Comparison of ENCODE assay signal across 21 mouse cellular contexts in the genomic region with DNA sequence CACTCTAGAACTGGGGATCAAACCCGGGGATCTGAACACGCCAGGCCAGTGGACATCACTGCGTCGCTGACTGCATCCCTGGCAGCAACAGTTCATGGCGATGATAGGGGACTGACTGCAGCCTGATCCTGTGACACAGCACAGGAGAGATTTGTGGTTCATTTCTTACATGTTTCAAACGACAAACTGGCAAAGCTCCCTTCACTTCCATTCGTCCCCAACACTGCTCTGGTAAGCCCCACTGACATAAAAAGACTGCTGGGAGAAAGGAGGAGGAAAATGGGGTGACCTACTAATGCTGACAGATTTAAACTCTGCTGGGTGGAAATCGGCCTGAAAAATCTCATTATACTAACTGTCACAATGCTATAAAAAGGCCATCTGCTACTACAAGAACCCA. TPM values are rescaled to one million over a fixed set of nuclear protein-coding genes. Genes with fewer than 3 reads are reported as not detected.
A peak's percentile ranks its signal among the peaks of the same experiment; 100 is the strongest.
DNase-seq lines count a peak whose midpoint lies in the region; ATAC-seq and TF ChIP-seq lines count a peak whose summit lies in the region.
"Had no signal": no experiment of that assay in that cellular context is flagged by ENCODE, and none has a peak within 500 bp of the region (broad histone marks: within the 10 kb centered on the region; RNA-seq: fewer than 3 reads in every experiment).

No protein-coding gene starts in this region.

- intact Hi-C loops in heart, postnatal 25 days (cut with DNase I) = no loop called here

- peak; percentile 70 for DNase-seq in cerebellum, adult 9-10 months
- no peak for DNase-seq in cerebellum, postnatal 4 days (ENCODE audit: low spot score in 2 of 2)
- DNase-seq in heart, postnatal 25 days (ENCODE audit: low spot score) = no peak
- no peak for DNase-seq in layer of hippocampus, adult 2 months (ENCODE audit: low spot score in 2 of 2)
- DNase-seq in layer of hippocampus, adult 8-10 months (ENCODE audit: low spot score in 2 of 2) = no peak
- DNase-seq in testis, postnatal 10 days (ENCODE audit: low spot score) = no peak
- DNase-seq: adrenal gland, adult 8-10 months; gastrocnemius, postnatal 14 days; heart, postnatal 4 days; kidney, postnatal 14 days; lung, embryonic 14.5 days; lung, postnatal 4 days; spleen, adult 18-20 months; thymus, postnatal 14 days had no signal

- TF ChIP-seq CTCF in layer of hippocampus, adult 2 months (conservative IDR thresholded peaks at IDR 0.05) = no peak
- no peak for TF ChIP-seq CTCF in testis, adult 2 months (IDR thresholded peaks at IDR 0.05; ENCODE audit: control insufficient read depth, insufficient read depth, insufficient replicate concordance, low read depth, low read length)

- H3K9ac ChIP-seq in heart, embryonic 13.5 days = peak overlapping the region; percentile 15; the same call in 1 of the 2 replicates
- H3K9ac ChIP-seq: lung, embryonic 14.5 days; midbrain, embryonic 13.5 days had no signal

- H3K27me3 ChIP-seq in heart, embryonic 13.5 days (replicated peaks) = no peaks in the 10 kb centered on the region
- H3K27me3 ChIP-seq in testis, adult 2 months (ENCODE audit: control insufficient read depth, insufficient read depth, low read length) = no peaks in the 10 kb centered on the region
- H3K27me3 ChIP-seq: midbrain, embryonic 13.5 days had no signal

- H3K4me2 ChIP-seq in heart, embryonic 13.5 days = no peak overlapping the region
- H3K4me2 ChIP-seq: lung, embryonic 14.5 days; midbrain, embryonic 13.5 days had no signal

- no peaks in the 10 kb centered on the region for H3K9me3 ChIP-seq in heart, embryonic 13.5 days
- H3K9me3 ChIP-seq: heart, embryonic 10.5 days; midbrain, embryonic 13.5 days had no signal

- no peak for TF ChIP-seq POLR2A in testis, adult 2 months (IDR thresholded peaks at IDR 0.05; ENCODE audit: control insufficient read depth, low read depth, low read length)

- peaks cover 48% of the 10 kb centered on the region for H3K36me3 ChIP-seq in heart, embryonic 13.5 days
- peaks cover 2% of the 10 kb centered on the region; the same call in 1 of the 2 replicates for H3K36me3 ChIP-seq in testis, adult 2 months (ENCODE audit: control insufficient read depth, insufficient read depth, low read length)

- WGBS in heart, embryonic 13.5 days = 70% methylated on average over 8 of the region's 8 CpGs

- no peak for ATAC-seq in heart, embryonic 13.5 days (ENCODE audit: extremely low read depth, insufficient number of reproducible peaks, low FRiP score, low TSS enrichment)
- ATAC-seq: intestine, postnatal 0 days; midbrain, embryonic 13.5 days had no signal

- H3K27ac ChIP-seq in heart, embryonic 13.5 days (replicated peaks) = peak overlapping the region; percentile 33; the same call in 1 of the 2 replicates
- peak overlapping the region; percentile 77 for H3K27ac ChIP-seq in layer of hippocampus, adult 2 months
- H3K27ac ChIP-seq in testis, adult 2 months (ENCODE audit: control insufficient read depth, insufficient read depth, low read depth, low read length) = peak overlapping the region; percentile 64
- H3K27ac ChIP-seq: heart, embryonic 10.5 days; midbrain, embryonic 13.5 days had no signal

- no peak overlapping the region for H3K4me3 ChIP-seq in heart, embryonic 13.5 days
- no peak overlapping the region for H3K4me3 ChIP-seq in layer of hippocampus, adult 2 months
- H3K4me3 ChIP-seq in testis, adult 2 months (ENCODE audit: control insufficient read depth, low read depth, low read length) = no peak overlapping the region
- H3K4me3 ChIP-seq: erythroblast, embryonic 14.5 days; heart, embryonic 10.5 days; midbrain, embryonic 13.5 days; myocyte had no signal

- peaks cover 35% of the 10 kb centered on the region for H3K4me1 ChIP-seq in heart, embryonic 13.5 days
- no peaks in the 10 kb centered on the region; the same call in 1 of the 2 replicates for H3K4me1 ChIP-seq in testis, adult 2 months (ENCODE audit: control insufficient read depth, insufficient read depth, low read length)

RNA-seq across cellular contexts. Expression of gene Nkiras2, which starts 15.2 kb away (rescaled TPM):
- 67.0 and 67.3 TPM in 2 replicates for polyA plus RNA-seq in heart, embryonic 13.5 days (2015; fragmentation: Nextera tagmentation; extraction: Ambion mirVana)
- 10 to 100 TPM; 57.3 to 58.0 TPM for total RNA-seq in heart, postnatal 25 days (2021)
- 10 to 100 TPM; 11.8 to 13.1 TPM for total RNA-seq in layer of hippocampus, adult 2 months (2021)
- total RNA-seq in layer of hippocampus, adult 8-10 months (2022) = 10 to 100 TPM; 11.7 to 13.4 (median 12.1) TPM
- 245 and 266 TPM in 2 replicates for polyA plus RNA-seq in testis, adult 2 months (2012; rRNA removed)

RNA-seq across cellular contexts. Expression of gene Dnajc7, which starts 16.2 kb away (rescaled TPM):
- polyA plus RNA-seq in heart, embryonic 13.5 days (2015; fragmentation: Nextera tagmentation; extraction: Ambion mirVana) = 172 and 191 TPM in 2 replicates
- 100 to 1,000 TPM; 121 to 124 TPM for total RNA-seq in heart, postnatal 25 days (2021)
- total RNA-seq in layer of hippocampus, adult 2 months (2021) = 100 to 1,000 TPM; 242 to 257 TPM
- total RNA-seq in layer of hippocampus, adult 8-10 months (2022) = 100 to 1,000 TPM; 255 to 304 (median 273) TPM
- 104 and 150 TPM in 2 replicates for polyA plus RNA-seq in testis, adult 2 months (2012; rRNA removed)

RNA-seq across cellular contexts. Expression of gene Cnp, which starts 29.1 kb away (rescaled TPM):
- polyA plus RNA-seq in heart, embryonic 13.5 days (2015; fragmentation: Nextera tagmentation; extraction: Ambion mirVana) = 18.1 and 20.2 TPM in 2 replicates
- total RNA-seq in heart, postnatal 25 days (2021) = 1 to 10 TPM; 5.4 to 7.3 TPM
- total RNA-seq in layer of hippocampus, adult 2 months (2021) = 100 to 1,000 TPM; 168 to 183 TPM
- total RNA-seq in layer of hippocampus, adult 8-10 months (2022) = 100 to 1,000 TPM; 162 to 216 (median 203) TPM
- 3.3 and 3.7 TPM in 2 replicates for polyA plus RNA-seq in testis, adult 2 months (2012; rRNA removed)

RNA-seq across cellular contexts. Expression of gene Ttc25, which starts 58.4 kb away (rescaled TPM):
- polyA plus RNA-seq in heart, embryonic 13.5 days (2015; fragmentation: Nextera tagmentation; extraction: Ambion mirVana) = 0.19 and 0.62 TPM in 2 replicates
- total RNA-seq in heart, postnatal 25 days (2021) = under 1 TPM; 0.20 to 0.31 TPM
- 1 to 10 TPM; 1.3 to 1.7 TPM for total RNA-seq in layer of hippocampus, adult 2 months (2021)
- total RNA-seq in layer of hippocampus, adult 8-10 months (2022) = 1 to 10 TPM in 3 of 4 experiments, under 1 TPM in 1; 0.71 to 1.9 (median 1.6) TPM
- 70.4 and 74.1 TPM in 2 replicates for polyA plus RNA-seq in testis, adult 2 months (2012; rRNA removed)
- polyA plus RNA-seq: erythroblast, embryonic 14.5 days had no signal

Comparison
In these comparisons a context has a peak if more than half of its experiments do, and no peak if none do; other contexts are left out.
1. RNA of gene Nkiras2, which starts 15.2 kb away (total RNA-seq): 57.3 to 58.0 TPM in heart, postnatal 25 days; 11.8 to 13.1 TPM in layer of hippocampus, adult 2 months and 11.7 to 13.4 TPM in layer of hippocampus, adult 8-10 months; every median in the first group is over 4 times any median in the second.
2. RNA of gene Cnp, which starts 29.1 kb away (total RNA-seq): 162 to 216 TPM in layer of hippocampus, adult 8-10 months and 168 to 183 TPM in layer of hippocampus, adult 2 months; 5.4 to 7.3 TPM in heart, postnatal 25 days; every median in the first group is over 10 times any median in the second.
3. Peak in every context shown above with its lines, with median percentiles within 50 percentile points of each other: H3K27ac ChIP-seq.